Mouse (Mus musculus) layer of hippocampus, adult 2 months (tissue): Measurements from ENCODE around the gene A2ml1. TPM values are rescaled to one million over a fixed set of nuclear protein-coding genes. Genes with fewer than 3 reads are reported as not detected.

Experiments
- DNase-seq, 2 experiments: peaks; one replicate each; pipeline ENCODE4 v3.0.0; 2022; ENCODE audit warnings: low spot score in 2 of 2
- H3K27ac ChIP-seq: fragments of 200-600 bp; 2 replicates; pipeline ENCODE4 v1.8.1; 2022
- H3K4me3 ChIP-seq: fragments of 200-600 bp; 2 replicates; pipeline ENCODE4 v1.8.1; 2022; ENCODE audit warnings: mild to moderate bottlenecking
- CTCF ChIP-seq: fragments of 200-600 bp; conservative IDR thresholded peaks from 2 replicates; pipeline ENCODE4 v1.8.1; 2022; ENCODE audit warnings: antibody characterized with exemption, mild to moderate bottlenecking, moderate library complexity
- total RNA-seq, 2 experiments: library from RNA; stranded (reverse); gene quantifications; 2 replicates each; pipeline ENCODE4 v1.2.3; 2021

The A2ml1 gene
- total RNA-seq, 2 experiments from 2014 or later: 9.8 to 10.4 TPM

DNA sequence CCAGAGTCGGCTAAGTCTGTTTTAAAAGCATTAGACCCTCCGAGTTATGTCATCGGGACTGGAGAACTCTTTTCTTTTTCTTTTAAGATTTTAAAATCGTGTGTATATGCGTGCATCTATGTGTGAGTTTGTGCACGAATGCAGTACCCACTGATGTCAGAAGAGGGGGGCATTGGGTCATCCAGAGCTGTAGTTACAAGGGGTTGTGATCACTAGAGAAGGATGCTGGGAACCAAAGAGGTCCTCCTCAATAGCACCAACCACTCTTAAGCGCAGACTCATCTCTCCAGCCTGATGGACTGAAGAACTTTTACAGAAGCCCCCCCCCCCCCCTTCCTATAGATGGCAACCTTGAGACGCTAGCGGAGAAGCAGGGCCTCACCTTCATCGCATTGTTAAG lies 91.3 kb downstream of the A2ml1 start:
- no peak for DNase-seq
- TF ChIP-seq CTCF: no peak
- Histone ChIP-seq H3K4me3 (no peak overlapping the region), H3K27ac (no peak overlapping the region)

Other genes with a start within 250 kb of the A2ml1 start
- gene Tulp3, start 225.8 kb downstream of the A2ml1 start, total RNA-seq: 10 to 100 TPM; 23.1 to 24.8 TPM
- gene Rhno1, start 218.7 kb downstream of the A2ml1 start, total RNA-seq: 10 to 100 TPM; 18.2 to 18.3 TPM
- 1 to 10 TPM; 1.8 to 3.5 TPM for gene Foxm1, start 218.6 kb downstream of the A2ml1 start, total RNA-seq
- gene Tex52, start 206.2 kb downstream of the A2ml1 start, total RNA-seq: 1 to 10 TPM; 1.3 to 1.5 TPM
- gene Gm44596, start 206.1 kb downstream of the A2ml1 start, total RNA-seq: not detected
- 10 to 100 TPM; 18.4 to 20.3 TPM for gene Nrip2, start 182.3 kb downstream of the A2ml1 start, total RNA-seq
- 10 to 100 TPM; 23.8 to 28.6 TPM for gene Itfg2, start 156.7 kb downstream of the A2ml1 start, total RNA-seq
- 100 to 1,000 TPM; 105 to 115 TPM for gene Fkbp4, start 142.9 kb downstream of the A2ml1 start, total RNA-seq
- not detected for gene Pzp, start 54.9 kb downstream of the A2ml1 start, total RNA-seq
- not detected for gene Klrb1a, start 41.9 kb upstream of the A2ml1 start, total RNA-seq
- gene Clec2h, start 80.8 kb upstream of the A2ml1 start, total RNA-seq: not detected
- not detected for gene Klrb1, start 141.5 kb upstream of the A2ml1 start, total RNA-seq
- not detected for gene Klrb1c, start 207.6 kb upstream of the A2ml1 start, total RNA-seq
- not detected for gene Gm44511, start 244.7 kb upstream of the A2ml1 start, total RNA-seq
- gene Klrb1b, start 244.7 kb upstream of the A2ml1 start, total RNA-seq: not detected